Mouse (Mus musculus): ENCODE results near the gene Rsph9. TPM values are rescaled to one million over a fixed set of nuclear protein-coding genes. Genes with fewer than 3 reads are reported as not detected.

Gene Rsph9
- polyA plus RNA-seq, 1 experiment from 2014 or later = 1.1 TPM

DNA sequence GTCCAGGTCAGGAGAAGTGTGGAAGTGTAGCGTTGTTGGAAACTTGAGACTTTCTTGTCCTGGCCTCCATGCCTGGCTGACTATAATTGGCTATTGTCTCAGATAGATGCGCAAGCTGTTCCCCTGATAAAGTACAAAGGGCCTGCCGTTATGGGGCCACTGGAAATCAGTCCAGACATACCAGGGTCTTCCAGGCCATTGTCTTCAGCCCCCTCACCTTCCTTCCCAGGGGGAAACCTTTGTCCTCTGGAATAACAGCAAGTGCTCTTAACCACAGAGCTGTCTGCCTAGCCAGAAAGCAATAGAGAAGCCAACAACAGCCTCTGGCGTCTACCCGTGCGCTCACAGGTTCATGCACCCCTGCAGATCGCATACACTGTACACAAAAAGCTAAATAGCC, 63.6 kb downstream of the Rsph9 start:
- Histone ChIP-seq H3K9ac (ENCODE audit: low read depth, low read length) (no peak overlapping the region), H3K36me3 (ENCODE audit: control insufficient read depth, insufficient read depth) (no peaks in the 10 kb centered on the region), H3K27ac (ENCODE audit: low read length) (no peak overlapping the region), H3K27me3 (ENCODE audit: control insufficient read depth, insufficient read depth, low read depth, low read length) (no peaks in the 10 kb centered on the region), H3K4me3 (ENCODE audit: low read depth, low read length) (no peak overlapping the region), H3K4me2 (ENCODE audit: low read depth, low read length) (no peak overlapping the region), H3K4me1 (ENCODE audit: control insufficient read depth, low read depth, low read length) (no peaks in the 10 kb centered on the region; the same call in 1 of the 2 replicates), H3K9me3 (replicated peaks; ENCODE audit: control insufficient read depth, low read length) (peaks cover 3% of the 10 kb centered on the region; the same call in 1 of the 2 replicates)
- ATAC-seq (ENCODE audit: low read depth) = no peak
- 67% methylated on average over 7 of the region's 7 CpGs for WGBS (ENCODE audit: insufficient replicate concordance)

DNA sequence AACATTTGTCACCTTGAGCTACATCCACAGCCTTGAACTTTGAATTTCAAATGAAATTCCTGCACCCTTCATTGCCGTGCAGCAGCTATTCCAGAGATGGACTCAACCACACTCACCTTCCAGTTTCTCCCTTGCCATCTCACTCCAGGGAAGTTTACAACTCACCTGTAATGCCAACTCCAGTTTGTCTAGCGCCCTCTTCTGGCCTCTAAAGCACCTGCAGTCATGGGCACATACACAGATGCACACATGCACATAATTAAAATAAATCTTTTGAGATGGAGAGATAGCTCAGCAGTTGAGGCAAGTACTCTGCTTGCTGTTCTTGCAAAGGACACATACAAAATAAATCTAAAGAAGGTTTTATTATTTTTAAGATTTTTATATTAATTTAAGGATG, 65.0 kb downstream of the Rsph9 start:
- Histone ChIP-seq H3K4me2 (ENCODE audit: low read depth, low read length) (no peak overlapping the region), H3K9me3 (replicated peaks; ENCODE audit: control insufficient read depth, low read length) (peaks cover 3% of the 10 kb centered on the region; the same call in 1 of the 2 replicates), H3K4me1 (ENCODE audit: control insufficient read depth, low read depth, low read length) (peaks cover 8% of the 10 kb centered on the region), H3K9ac (ENCODE audit: low read depth, low read length) (no peak overlapping the region), H3K4me3 (ENCODE audit: low read depth, low read length) (no peak overlapping the region), H3K27me3 (ENCODE audit: control insufficient read depth, insufficient read depth, low read depth, low read length) (no peaks in the 10 kb centered on the region), H3K27ac (ENCODE audit: low read length) (no peak overlapping the region), H3K36me3 (ENCODE audit: control insufficient read depth, insufficient read depth) (no peaks in the 10 kb centered on the region)
- ATAC-seq (ENCODE audit: low read depth) = no peak
- 54% methylated on average over 2 of the region's 2 CpGs for WGBS (ENCODE audit: insufficient replicate concordance)

GRCm38 (mm10) chr17:46077921-46078534, 66.0 kb downstream of the Rsph9 start:
- Histone ChIP-seq H3K36me3 (ENCODE audit: control insufficient read depth, insufficient read depth) (no peaks in the 10 kb centered on the region), H3K4me1 (ENCODE audit: control insufficient read depth, low read depth, low read length) (peaks cover 8% of the 10 kb centered on the region), H3K4me3 (ENCODE audit: low read depth, low read length) (no peak overlapping the region), H3K27me3 (ENCODE audit: control insufficient read depth, insufficient read depth, low read depth, low read length) (no peaks in the 10 kb centered on the region), H3K9me3 (replicated peaks; ENCODE audit: control insufficient read depth, low read length) (peaks cover 3% of the 10 kb centered on the region; the same call in 1 of the 2 replicates), H3K9ac (ENCODE audit: low read depth, low read length) (no peak overlapping the region), H3K27ac (ENCODE audit: low read length) (no peak overlapping the region), H3K4me2 (ENCODE audit: low read depth, low read length) (no peak overlapping the region)
- WGBS (ENCODE audit: insufficient replicate concordance) = 78% methylated on average over 12 of the region's 12 CpGs
- ATAC-seq (ENCODE audit: low read depth) = no peak

DNA sequence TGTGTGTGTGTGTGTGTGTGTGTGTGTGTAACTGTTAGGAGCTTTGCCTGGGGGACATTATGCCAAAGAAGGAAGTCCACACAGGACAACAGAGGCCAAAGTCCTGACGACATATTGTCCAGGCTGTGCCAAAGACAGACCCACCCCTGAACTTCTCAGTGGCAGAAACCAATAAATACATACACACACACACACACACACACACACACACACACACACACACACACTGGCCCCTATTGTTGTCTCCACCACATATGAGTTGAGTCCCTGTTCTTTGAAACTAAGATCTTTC, 67.8 kb downstream of the Rsph9 start:
- Histone ChIP-seq H3K27me3 (ENCODE audit: control insufficient read depth, insufficient read depth, low read depth, low read length) (no peaks in the 10 kb centered on the region), H3K9me3 (replicated peaks; ENCODE audit: control insufficient read depth, low read length) (peaks cover 3% of the 10 kb centered on the region; the same call in 1 of the 2 replicates), H3K9ac (ENCODE audit: low read depth, low read length) (no peak overlapping the region), H3K4me1 (ENCODE audit: control insufficient read depth, low read depth, low read length) (peaks cover 8% of the 10 kb centered on the region), H3K27ac (ENCODE audit: low read length) (no peak overlapping the region), H3K4me3 (ENCODE audit: low read depth, low read length) (no peak overlapping the region), H3K36me3 (ENCODE audit: control insufficient read depth, insufficient read depth) (no peaks in the 10 kb centered on the region), H3K4me2 (ENCODE audit: low read depth, low read length) (no peak overlapping the region)
- WGBS (ENCODE audit: insufficient replicate concordance) = 57% methylated on average over 1 of the region's 1 CpGs
- no peak for ATAC-seq (ENCODE audit: low read depth)

DNA sequence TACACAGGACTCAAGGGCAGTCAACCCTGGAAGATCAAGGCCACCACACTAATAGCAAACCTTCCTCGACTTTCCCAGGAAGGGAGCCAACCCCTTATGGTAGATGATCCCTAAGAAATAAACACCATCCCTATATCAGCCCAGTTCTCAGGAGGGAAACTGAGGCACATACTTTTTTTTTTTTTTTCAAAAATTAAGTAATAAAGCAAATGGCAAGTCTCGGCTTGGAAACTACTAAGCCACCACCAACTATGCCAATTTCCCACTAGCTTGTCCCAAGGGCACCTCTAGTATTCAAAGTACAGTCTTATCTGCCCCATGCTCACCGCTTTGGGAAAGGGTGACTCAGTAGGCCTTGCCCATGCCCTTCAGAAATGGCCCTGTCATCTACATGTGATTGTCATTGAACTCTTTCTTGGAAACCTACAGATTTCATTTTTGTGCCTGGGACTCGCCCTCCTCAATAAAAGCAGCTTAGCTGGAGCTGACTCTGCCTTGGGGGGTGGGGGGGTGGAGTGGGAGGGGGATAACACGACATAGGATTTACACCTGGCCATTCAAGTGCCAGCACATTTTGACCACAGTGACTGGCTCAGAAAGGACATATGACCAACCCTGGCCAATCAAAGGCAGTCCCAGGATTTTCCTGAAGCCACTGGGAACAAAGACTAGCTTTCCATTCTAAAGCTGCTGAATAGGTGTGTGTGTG, 68.3 kb downstream of the Rsph9 start:
- Histone ChIP-seq H3K9me3 (replicated peaks; ENCODE audit: control insufficient read depth, low read length) (peaks cover 3% of the 10 kb centered on the region; the same call in 1 of the 2 replicates), H3K4me2 (ENCODE audit: low read depth, low read length) (no peak overlapping the region), H3K4me3 (ENCODE audit: low read depth, low read length) (no peak overlapping the region), H3K27ac (ENCODE audit: low read length) (no peak overlapping the region), H3K27me3 (ENCODE audit: control insufficient read depth, insufficient read depth, low read depth, low read length) (no peaks in the 10 kb centered on the region), H3K9ac (ENCODE audit: low read depth, low read length) (no peak overlapping the region), H3K4me1 (ENCODE audit: control insufficient read depth, low read depth, low read length) (peaks cover 8% of the 10 kb centered on the region), H3K36me3 (ENCODE audit: control insufficient read depth, insufficient read depth) (no peaks in the 10 kb centered on the region)
- ATAC-seq (ENCODE audit: low read depth) = no peak
- WGBS (ENCODE audit: insufficient replicate concordance) = 44% methylated on average over 5 of the region's 5 CpGs

- H3K9me3 ChIP-seq (replicated peaks; ENCODE audit: control insufficient read depth, low read length) = peaks cover 3% of the 10 kb centered on the region; the same call in 1 of the 2 replicates
- no peak overlapping the region for H3K4me2 ChIP-seq (ENCODE audit: low read depth, low read length)
- WGBS (ENCODE audit: insufficient replicate concordance) = 22% methylated on average over 3 of the region's 3 CpGs
- no peak overlapping the region for H3K9ac ChIP-seq (ENCODE audit: low read depth, low read length)
- no peak for ATAC-seq (ENCODE audit: low read depth)
- H3K36me3 ChIP-seq (ENCODE audit: control insufficient read depth, insufficient read depth) = no peaks in the 10 kb centered on the region
- H3K4me1 ChIP-seq (ENCODE audit: control insufficient read depth, low read depth, low read length) = peaks cover 8% of the 10 kb centered on the region
- H3K27me3 ChIP-seq (ENCODE audit: control insufficient read depth, insufficient read depth, low read depth, low read length) = no peaks in the 10 kb centered on the region
- H3K27ac ChIP-seq (ENCODE audit: low read length) = no peak overlapping the region
- no peak overlapping the region for H3K4me3 ChIP-seq (ENCODE audit: low read depth, low read length)
Observed at GRCm38 (mm10) chr17:46075116-46075485, 68.9 kb downstream of the Rsph9 start.

DNA sequence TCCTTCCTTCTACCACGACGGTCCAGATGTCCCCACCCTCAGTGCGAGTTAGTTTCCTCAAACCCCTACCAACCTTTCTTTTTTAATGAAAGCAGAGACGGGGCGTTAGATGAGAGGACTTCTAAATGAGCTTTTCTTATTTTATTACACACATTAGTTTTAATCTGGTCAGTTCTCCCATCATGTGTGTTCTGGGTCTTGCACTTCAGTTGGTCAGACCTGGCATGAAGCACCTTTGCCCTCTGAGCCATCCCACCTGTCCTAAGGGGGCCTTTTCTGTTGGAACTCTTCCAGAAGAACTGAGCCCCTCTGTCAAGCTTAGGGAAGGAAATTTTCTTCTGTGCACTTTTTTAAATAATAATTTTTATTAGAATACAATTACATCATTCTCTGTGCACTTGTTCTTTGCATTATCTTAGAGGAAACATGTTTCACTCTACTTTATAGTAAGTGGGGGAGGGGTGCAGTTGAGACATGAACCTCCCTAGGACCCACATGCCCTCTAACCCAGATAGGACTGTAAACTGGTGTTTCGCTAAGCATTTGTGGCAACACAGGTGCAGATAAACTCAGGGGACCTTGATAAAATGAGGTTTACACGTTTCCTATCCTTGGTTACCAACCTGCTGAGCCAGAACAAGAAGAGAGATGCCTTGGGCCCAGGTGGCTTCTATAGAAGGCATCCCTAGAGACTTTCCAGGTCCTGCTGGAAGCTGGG, 69.5 kb downstream of the Rsph9 start:
- Histone ChIP-seq H3K4me2 (ENCODE audit: low read depth, low read length) (peak overlapping the region; percentile 51), H3K27me3 (ENCODE audit: control insufficient read depth, insufficient read depth, low read depth, low read length) (no peaks in the 10 kb centered on the region), H3K27ac (ENCODE audit: low read length) (no peak overlapping the region), H3K4me3 (ENCODE audit: low read depth, low read length) (no peak overlapping the region), H3K9me3 (replicated peaks; ENCODE audit: control insufficient read depth, low read length) (peaks cover 3% of the 10 kb centered on the region; the same call in 1 of the 2 replicates), H3K4me1 (ENCODE audit: control insufficient read depth, low read depth, low read length) (peaks cover 8% of the 10 kb centered on the region), H3K36me3 (ENCODE audit: control insufficient read depth, insufficient read depth) (no peaks in the 10 kb centered on the region), H3K9ac (ENCODE audit: low read depth, low read length) (no peak overlapping the region)
- WGBS (ENCODE audit: insufficient replicate concordance) = 7% methylated on average over 7 of the region's 7 CpGs
- peak; percentile 18 for ATAC-seq (ENCODE audit: low read depth)

DNA sequence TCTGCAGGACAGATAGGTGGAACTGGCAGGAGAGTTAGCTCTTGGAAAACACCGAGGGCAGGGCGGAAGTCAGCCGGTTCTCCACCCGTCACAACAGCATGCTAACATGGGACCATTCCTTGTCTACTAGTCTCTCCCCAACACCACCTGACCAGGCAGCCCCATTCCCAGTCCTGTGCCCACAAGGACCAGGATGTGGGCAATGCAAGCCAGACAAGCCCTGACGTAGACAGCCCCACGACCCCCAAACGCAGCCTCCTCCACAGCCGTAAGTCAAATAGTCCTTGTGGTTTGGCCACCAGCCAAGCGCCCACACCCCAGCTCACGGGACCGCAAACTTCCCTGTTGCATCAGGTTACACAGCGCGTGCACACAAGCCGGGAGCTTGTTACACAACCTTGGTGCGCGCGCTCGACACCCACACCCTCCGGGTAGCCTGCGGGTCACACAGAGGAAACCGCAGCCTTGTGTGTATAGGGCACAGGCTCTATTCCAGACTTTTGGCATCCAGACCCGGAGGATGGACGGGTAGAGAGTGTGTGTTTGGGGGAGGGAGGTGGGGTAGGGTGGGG, 70.2 kb downstream of the Rsph9 start:
- H3K4me3 ChIP-seq (ENCODE audit: low read depth, low read length) = peak overlapping the region; percentile 18
- WGBS (ENCODE audit: insufficient replicate concordance) = 3% methylated on average over 23 of the region's 23 CpGs
- H3K4me1 ChIP-seq (ENCODE audit: control insufficient read depth, low read depth, low read length) = peaks cover 8% of the 10 kb centered on the region
- peaks cover under 1% of the 10 kb centered on the region; the same call in 1 of the 2 replicates for H3K9me3 ChIP-seq (replicated peaks; ENCODE audit: control insufficient read depth, low read length)
- peak; percentile 88 for ATAC-seq (ENCODE audit: low read depth)
- H3K27ac ChIP-seq (ENCODE audit: low read length) = no peak overlapping the region
- no peak overlapping the region for H3K9ac ChIP-seq (ENCODE audit: low read depth, low read length)
- no peaks in the 10 kb centered on the region for H3K36me3 ChIP-seq (ENCODE audit: control insufficient read depth, insufficient read depth)
- no peaks in the 10 kb centered on the region for H3K27me3 ChIP-seq (ENCODE audit: control insufficient read depth, insufficient read depth, low read depth, low read length)
- H3K4me2 ChIP-seq (ENCODE audit: low read depth, low read length) = peak overlapping the region; percentile 51
